Mouse (Mus musculus) layer of hippocampus, adult 9-10 months (tissue): ENCODE data around the gene Celf2.

Experiments used
- DNase-seq: peaks from one replicate; pipeline ENCODE4 v3.0.0; 2022; ENCODE audit warnings: low spot score

Celf2 gene

GRCm38 (mm10) chr2:7389264-7389663 lies 120.1 kb downstream of the Celf2 start:
- DNase-seq = no peak

DNA sequence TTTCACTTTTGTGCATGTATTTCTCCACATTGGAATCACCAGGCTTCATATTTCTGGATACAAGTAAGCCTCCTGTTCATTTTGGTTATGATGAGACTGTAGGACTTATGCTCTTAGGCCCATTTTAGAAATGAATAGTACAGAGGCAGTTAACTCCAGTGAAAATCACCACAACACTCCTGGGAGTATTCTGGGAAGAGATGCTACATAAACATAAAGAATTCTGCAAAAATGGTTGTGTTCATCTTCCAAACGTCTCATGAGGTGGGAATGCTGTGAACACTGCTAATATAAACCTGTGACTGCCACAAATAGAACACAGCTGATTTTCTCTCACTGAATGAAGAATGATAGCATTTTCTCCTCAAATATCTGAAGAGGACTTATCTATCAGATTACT lies 130.6 kb downstream of the Celf2 start:
- no peak for DNase-seq

DNA sequence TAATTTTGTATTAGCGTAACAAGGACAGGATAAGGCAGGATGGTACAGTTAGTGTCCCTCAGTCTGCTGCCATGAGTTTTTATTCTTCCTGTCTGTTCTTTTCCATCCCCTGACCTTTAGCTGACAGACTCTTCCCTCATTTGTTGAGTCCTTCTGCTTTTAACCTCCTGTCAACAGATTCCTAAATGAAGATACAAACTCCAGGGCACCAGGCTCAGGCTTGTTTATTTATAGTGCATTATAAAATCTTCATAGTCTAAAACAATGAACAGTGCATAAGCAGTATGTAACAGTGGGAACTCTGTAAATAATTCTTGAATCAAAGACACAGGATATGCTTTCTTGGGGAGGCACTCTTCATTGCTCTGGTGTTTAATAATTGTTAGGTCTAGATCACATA lies 131.5 kb downstream of the Celf2 start:
- DNase-seq = no peak

GRCm38 (mm10) chr2:7367738-7368137 lies 141.6 kb downstream of the Celf2 start:
- DNase-seq = no peak

DNA sequence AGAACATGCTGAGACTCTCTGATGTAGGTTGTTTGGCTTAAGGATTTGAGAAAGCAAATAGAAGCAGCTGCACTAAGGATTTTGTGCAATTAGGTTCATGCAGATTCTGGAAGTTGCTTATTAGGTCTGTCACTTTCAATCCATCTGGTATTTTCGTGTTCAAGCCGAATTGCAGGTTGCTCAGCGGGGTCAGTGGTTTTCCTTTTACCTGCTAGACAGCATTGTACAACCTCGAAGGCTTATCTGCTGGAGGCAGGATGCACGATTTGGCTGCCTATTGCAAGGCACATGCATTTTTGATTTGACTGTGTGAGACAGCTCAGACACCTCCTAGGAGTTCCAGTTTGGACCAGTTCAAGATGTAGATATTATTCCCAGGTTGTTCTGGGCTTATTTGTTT lies 149.8 kb downstream of the Celf2 start:
- DNase-seq = no peak

DNA sequence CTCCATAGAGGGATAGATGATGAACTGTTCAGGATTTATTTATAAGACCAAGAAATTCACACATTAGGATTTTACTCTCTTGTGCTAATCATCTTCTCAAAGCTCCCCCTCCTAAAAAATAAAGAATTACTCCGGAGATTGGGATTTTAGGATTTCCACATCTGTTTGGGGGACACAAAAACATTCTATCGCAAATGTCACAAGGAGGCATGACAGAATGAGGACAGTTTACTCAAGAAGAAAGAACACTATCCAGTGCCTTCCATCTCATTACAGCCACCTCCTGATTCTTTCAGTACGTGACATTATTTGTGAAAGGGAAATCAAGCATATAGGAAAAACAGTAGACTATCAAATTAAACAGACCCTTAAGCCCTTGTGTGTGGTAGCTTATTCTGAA lies 150.5 kb downstream of the Celf2 start:
- DNase-seq = no peak

GRCm38 (mm10) chr2:7351234-7351633 lies 158.1 kb downstream of the Celf2 start:
- DNase-seq = no peak

DNA sequence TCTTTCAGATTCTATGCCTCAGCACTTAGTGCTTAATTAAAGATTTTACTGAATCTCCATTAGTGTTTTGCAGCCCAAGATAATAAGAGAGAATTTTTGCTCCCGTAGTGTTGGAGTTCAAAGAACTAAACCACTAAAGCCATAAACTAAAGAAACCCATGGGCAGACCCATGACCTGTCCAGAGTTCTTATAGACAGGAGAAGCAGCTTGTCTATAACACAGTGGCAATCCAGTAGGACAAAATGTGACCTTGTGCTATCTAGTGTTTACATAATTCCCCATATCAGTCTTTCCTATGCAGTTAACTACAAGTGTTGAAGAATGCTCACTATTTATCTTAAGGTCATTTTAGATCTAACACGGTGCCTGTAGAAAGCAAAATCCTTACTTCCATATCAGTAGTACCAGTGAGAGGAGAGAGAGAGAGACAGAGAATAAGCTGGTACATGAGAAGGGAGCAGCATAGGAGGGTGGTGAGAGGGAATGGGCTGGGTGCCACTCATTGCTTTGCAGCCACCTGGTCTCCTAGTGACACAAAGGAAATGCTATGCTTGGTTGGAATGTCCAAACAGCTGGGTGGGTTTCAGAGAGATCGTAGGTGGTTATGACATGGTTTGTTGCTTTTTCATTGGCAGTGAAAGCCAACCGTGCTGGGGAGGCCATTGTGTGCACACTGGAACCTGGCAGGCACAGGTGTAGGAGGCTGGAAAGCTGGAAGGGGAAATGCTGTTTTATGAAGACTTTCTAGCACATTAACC lies 162.5 kb downstream of the Celf2 start:
- no peak for DNase-seq

DNA sequence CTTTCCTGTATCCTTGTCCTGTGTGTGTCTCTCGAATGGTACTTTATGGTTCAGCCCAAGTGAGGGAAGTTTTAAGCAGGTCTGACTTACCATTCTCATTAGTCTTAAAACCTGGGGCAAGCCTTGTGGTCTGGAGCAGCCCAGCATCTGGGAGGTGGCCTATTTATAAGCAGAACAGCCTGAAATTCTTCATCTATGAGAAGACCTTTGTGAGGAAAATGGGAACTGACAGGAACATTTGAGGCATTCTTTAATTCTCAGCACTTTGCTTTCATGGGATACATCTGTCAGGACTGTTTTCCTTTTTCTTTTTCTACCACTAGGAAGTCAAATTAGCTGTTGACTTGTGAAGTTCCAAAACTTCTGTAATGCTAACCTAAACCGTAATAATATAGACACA lies 164.4 kb downstream of the Celf2 start:
- no peak for DNase-seq

DNA sequence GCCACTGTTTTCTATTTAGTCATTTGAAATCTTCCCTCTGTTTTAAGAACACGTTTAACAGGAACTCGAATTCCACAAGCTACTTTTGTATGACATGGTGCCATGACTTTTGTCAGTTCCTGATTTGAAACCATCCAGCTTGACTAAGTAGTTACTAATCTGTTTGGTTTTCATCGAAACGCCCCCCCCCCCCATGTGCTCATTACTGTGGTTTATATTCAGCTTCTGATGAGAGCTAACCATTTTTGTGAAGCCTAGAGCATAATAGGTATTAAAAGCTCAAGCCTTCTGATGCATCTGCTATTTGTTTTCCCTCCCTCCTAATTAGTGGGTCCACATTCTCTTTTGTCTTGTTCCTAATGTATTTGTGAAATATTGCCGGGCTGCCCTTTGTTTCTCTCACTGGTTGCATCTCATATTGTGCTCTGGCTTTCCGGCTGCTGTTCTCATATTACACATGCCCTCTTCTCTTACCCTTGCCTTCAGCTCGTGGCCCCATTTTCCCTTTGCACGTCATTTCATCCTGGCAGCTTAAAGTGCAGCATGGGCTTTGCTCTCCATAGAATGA lies 166.4 kb downstream of the Celf2 start:
- DNase-seq = no peak

GRCm38 (mm10) chr2:7334846-7335245 lies 174.5 kb downstream of the Celf2 start:
- DNase-seq = no peak

- DNase-seq = no peak
These were observed 181.1 kb downstream of the Celf2 start for GRCm38 (mm10) chr2:7328018-7328899.

DNA sequence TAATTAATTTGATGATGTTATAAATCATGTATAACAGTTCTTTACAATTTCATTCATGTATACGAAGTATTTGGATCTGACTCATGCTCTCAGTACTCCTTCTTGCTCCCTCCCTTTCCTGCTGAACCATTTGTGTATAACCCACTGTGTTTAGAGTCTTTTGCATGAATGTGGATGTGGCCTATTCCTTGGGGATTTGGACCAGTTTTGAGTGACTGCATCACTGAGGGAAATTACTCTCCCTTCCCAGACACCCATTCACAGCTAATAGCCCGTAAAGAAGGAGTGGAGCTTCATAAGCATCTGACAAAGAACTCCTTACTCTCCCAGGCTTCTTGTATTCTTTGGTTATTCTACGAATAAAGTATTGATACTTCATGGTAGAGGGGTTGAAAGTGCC lies 189.6 kb downstream of the Celf2 start:
- no peak for DNase-seq

- DNase-seq = no peak
These were observed 197.6 kb downstream of the Celf2 start for GRCm38 (mm10) chr2:7311776-7312175.

- DNase-seq = no peak
These were observed 198.6 kb downstream of the Celf2 start for GRCm38 (mm10) chr2:7310840-7311182.

GRCm38 (mm10) chr2:7310129-7310839 lies 199.1 kb downstream of the Celf2 start:
- no peak for DNase-seq

- DNase-seq = no peak
These were observed 200.0 kb downstream of the Celf2 start for GRCm38 (mm10) chr2:7309324-7309723.

GRCm38 (mm10) chr2:7308731-7309130 lies 200.6 kb downstream of the Celf2 start:
- no peak for DNase-seq

GRCm38 (mm10) chr2:7287434-7287833 lies 221.9 kb downstream of the Celf2 start:
- no peak for DNase-seq

GRCm38 (mm10) chr2:7273214-7273613 lies 236.1 kb downstream of the Celf2 start:
- no peak for DNase-seq

- DNase-seq = peak; percentile 83
These were observed 239.3 kb downstream of the Celf2 start for GRCm38 (mm10) chr2:7270051-7270450.

GRCm38 (mm10) chr2:7267166-7267565 lies 242.2 kb downstream of the Celf2 start:
- no peak for DNase-seq
